Mouse (Mus musculus) E14TG2a.4 (cell line): ENCODE measurements around the gene Olfr510.

Experiments
- CTCF ChIP-seq: conservative IDR thresholded peaks from 2 replicates; pipeline ENCODE4 v1.5.1; 2014; ENCODE audit warnings: low read length
- NANOG ChIP-seq: IDR thresholded peaks from 2 replicates; pipeline ENCODE4 v1.6.1; 2014; ENCODE audit warnings: borderline replicate concordance, low read length, mixed read lengths
- POU5F1 ChIP-seq: IDR thresholded peaks from 2 replicates; pipeline ENCODE4 v1.6.1; 2014; ENCODE audit warnings: low read length, borderline replicate concordance

- TF ChIP-seq CTCF (no peak), NANOG (no peak), POU5F1 (no peak)
These were observed 14.4 kb upstream of the Olfr510 start, which contains the start of gene Olfr509 for GRCm38 (mm10) chr7:108651806-108652205.
